Mouse (Mus musculus): ENCODE results near the gene Romo1.
"Not testable (repeated sequence)": the region's sequence is repeated elsewhere in the genome, so short reads cannot be mapped to it uniquely, and the experiment has no call there.

Gene Romo1

GRCm38 (mm10) chr2:156179796-156180093 lies 35.9 kb downstream of the Romo1 start:
- no peak for DNase-seq (ENCODE audit: low spot score)

- DNase-seq (ENCODE audit: low spot score) = peak; percentile 100
These were observed 36.4 kb downstream of the Romo1 start, which contains the start of gene Rbm39 for GRCm38 (mm10) chr2:156180094-156180821. Gene Rbm39 (minus strand): TSS chr2:156180238.

- DNase-seq (ENCODE audit: low spot score) = no peak
These were observed 37.2 kb downstream of the Romo1 start for GRCm38 (mm10) chr2:156180824-156181590.

- no peak for DNase-seq (ENCODE audit: low spot score)
These were observed 37.8 kb downstream of the Romo1 start for GRCm38 (mm10) chr2:156181592-156181991.

GRCm38 (mm10) chr2:156189241-156189640 lies 45.4 kb downstream of the Romo1 start:
- not testable (repeated sequence) for DNase-seq (ENCODE audit: low spot score)

GRCm38 (mm10) chr2:156190004-156190896 lies 46.4 kb downstream of the Romo1 start:
- no peak for DNase-seq (ENCODE audit: low spot score)

GRCm38 (mm10) chr2:156191540-156191939 lies 47.7 kb downstream of the Romo1 start:
- DNase-seq (ENCODE audit: low spot score) = no peak

- no peak for DNase-seq (ENCODE audit: low spot score)
These were observed 48.2 kb downstream of the Romo1 start for GRCm38 (mm10) chr2:156192068-156192467.

- no peak for DNase-seq (ENCODE audit: low spot score)
These were observed 49.4 kb downstream of the Romo1 start for GRCm38 (mm10) chr2:156193066-156193862.

- no peak for DNase-seq (ENCODE audit: low spot score)
These were observed 50.7 kb downstream of the Romo1 start for GRCm38 (mm10) chr2:156194571-156194970.

Data from testis, postnatal 14 days (tissue).